Mouse (Mus musculus) testis, adult 2 months (tissue): ENCODE data around the gene Micu1. TPM values are rescaled to one million over a fixed set of nuclear protein-coding genes. Genes with fewer than 3 reads are reported as not detected.

Source experiments
- H3K27ac ChIP-seq: fragments of 200-500 bp; 2 replicates; pipeline ENCODE4 v1.5.1; 2012; ENCODE audit warnings: low read depth, low read length; ENCODE audit not compliant: control insufficient read depth, insufficient read depth
- H3K27me3 ChIP-seq: fragments of 200-500 bp; 2 replicates; pipeline ENCODE4 v1.6.1; 2012; ENCODE audit warnings: mild to moderate bottlenecking, low read length, moderate library complexity; ENCODE audit not compliant: control insufficient read depth, insufficient read depth
- H3K36me3 ChIP-seq: fragments of 200-500 bp; 2 replicates; pipeline ENCODE4 v1.6.1; 2012; ENCODE audit warnings: mild to moderate bottlenecking, low read length; ENCODE audit not compliant: control insufficient read depth, insufficient read depth
- H3K4me1 ChIP-seq: fragments of 200-500 bp; 2 replicates; pipeline ENCODE4 v1.6.1; 2012; ENCODE audit warnings: low read length; ENCODE audit not compliant: control insufficient read depth, insufficient read depth
- H3K4me3 ChIP-seq: fragments of 200-500 bp; 2 replicates; pipeline ENCODE4 v1.5.1; 2012; ENCODE audit warnings: low read depth, mild to moderate bottlenecking, low read length, moderate library complexity, mixed read lengths; ENCODE audit not compliant: control insufficient read depth
- CTCF ChIP-seq: fragments of 200-500 bp; IDR thresholded peaks from 2 replicates; pipeline ENCODE4 v1.5.1; 2012; ENCODE audit warnings: low read depth, mild to moderate bottlenecking, inconsistent platforms, low read length, moderate library complexity; ENCODE audit not compliant: control insufficient read depth, insufficient read depth, insufficient replicate concordance
- POLR2A ChIP-seq: fragments of 200-500 bp; IDR thresholded peaks from 2 replicates; pipeline ENCODE4 v1.6.1; 2012; ENCODE audit warnings: low read depth, mild to moderate bottlenecking, inconsistent platforms, low read length, moderate library complexity; ENCODE audit not compliant: control insufficient read depth
- polyA plus RNA-seq: library from polyadenylated mRNA; depleted of rRNA; stranded (reverse); fragments of >200 nt; gene quantifications from 2 replicates; pipeline ENCODE4 v1.2.3, GENCODE M21; 2012

The Micu1 gene
- polyA plus RNA-seq, 1 experiment: 33.6 TPM

DNA sequence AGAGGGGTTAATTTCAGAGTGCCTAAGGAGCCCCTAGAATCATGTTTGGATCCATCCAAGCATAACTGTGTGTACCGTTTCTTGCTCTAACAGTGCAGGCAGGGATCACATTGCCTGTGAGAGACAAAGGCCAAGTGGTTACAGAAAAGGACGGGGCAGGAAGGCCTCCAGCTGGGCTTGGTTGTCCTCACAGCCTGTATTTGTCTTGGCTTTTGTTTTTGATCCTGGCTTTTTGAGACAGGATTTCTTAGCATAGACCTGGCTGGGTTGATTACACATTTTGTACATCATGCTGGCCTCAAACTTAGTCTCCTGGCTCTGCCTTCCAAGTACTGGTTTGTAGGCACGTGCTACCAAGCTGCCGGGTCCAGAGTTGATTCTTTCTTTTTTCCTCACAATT lies 93.6 kb downstream of the Micu1 start:
- TF ChIP-seq POLR2A: no peak
- no peak for TF ChIP-seq CTCF
- no peak overlapping the region for H3K27ac ChIP-seq
- no peaks in the 10 kb centered on the region for H3K27me3 ChIP-seq

DNA sequence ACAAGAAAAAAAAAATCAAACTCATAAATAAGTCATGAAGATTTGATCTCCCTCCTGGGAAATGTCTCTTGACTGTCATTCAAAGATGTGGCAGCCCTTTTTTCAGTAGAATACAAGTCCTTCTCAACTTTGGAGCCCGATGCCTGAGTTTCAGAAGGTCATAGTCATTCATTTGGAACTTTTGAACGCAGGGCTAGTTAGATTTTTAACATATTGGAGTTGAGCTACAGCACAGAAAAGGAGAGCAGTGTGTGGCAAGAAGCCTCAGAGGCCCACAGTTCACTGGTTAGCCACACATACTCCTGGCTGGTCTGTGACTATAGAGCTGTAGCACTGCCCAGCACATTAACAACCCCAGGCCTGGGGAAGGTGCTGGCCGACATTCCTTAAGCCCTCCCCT lies 96.1 kb downstream of the Micu1 start:
- no peak for TF ChIP-seq CTCF
- TF ChIP-seq POLR2A: no peak
- Histone ChIP-seq H3K4me1 (no peaks in the 10 kb centered on the region; the same call in 1 of the 2 replicates), H3K4me3 (no peak overlapping the region), H3K27ac (no peak overlapping the region), H3K36me3 (no peaks in the 10 kb centered on the region), H3K27me3 (no peaks in the 10 kb centered on the region)

More for the DNA sequence above, 93.6 kb downstream of the Micu1 start:
- H3K4me3 ChIP-seq: no peak overlapping the region
- no peaks in the 10 kb centered on the region for H3K36me3 ChIP-seq
- H3K4me1 ChIP-seq: no peaks in the 10 kb centered on the region; the same call in 1 of the 2 replicates

DNA sequence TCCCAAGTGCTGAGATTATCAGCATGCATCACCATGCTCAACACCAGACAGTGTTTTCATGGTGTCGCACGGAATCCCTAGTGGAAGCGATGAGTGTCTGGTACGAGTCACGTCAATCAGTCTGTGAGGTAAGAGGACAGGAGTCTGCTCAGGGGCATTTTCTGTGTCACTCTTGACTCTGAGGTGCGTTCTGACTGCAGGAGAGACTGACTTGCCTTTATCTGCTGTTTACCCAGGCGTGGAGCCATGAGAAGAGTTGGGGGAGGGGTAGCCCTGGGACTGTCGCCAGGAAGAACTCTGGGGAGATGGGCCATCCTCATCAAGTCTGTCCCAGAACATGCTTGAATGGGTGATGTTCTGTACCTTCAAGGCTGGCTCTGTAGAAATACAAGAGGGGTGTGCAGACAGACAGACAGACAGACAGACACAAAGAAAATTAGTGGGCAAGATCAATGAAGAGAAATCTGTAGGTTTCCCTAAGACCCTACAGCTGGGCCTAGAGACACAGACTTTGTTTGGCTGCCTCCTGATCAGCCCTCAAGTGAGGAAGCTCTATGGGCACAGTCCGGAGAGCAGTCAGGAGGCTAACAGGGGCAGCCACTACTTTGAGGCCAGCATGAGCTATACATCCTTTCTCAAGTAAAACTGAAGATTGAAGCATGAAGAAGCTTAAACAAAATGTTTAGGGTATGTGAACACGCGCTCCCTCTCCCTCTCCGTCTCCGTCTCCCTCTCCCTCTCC lies 97.2 kb downstream of the Micu1 start:
- Histone ChIP-seq H3K27me3 (no peaks in the 10 kb centered on the region), H3K4me3 (no peak overlapping the region), H3K4me1 (no peaks in the 10 kb centered on the region; the same call in 1 of the 2 replicates), H3K36me3 (no peaks in the 10 kb centered on the region), H3K27ac (no peak overlapping the region)
- TF ChIP-seq CTCF: no peak
- TF ChIP-seq POLR2A: no peak

DNA sequence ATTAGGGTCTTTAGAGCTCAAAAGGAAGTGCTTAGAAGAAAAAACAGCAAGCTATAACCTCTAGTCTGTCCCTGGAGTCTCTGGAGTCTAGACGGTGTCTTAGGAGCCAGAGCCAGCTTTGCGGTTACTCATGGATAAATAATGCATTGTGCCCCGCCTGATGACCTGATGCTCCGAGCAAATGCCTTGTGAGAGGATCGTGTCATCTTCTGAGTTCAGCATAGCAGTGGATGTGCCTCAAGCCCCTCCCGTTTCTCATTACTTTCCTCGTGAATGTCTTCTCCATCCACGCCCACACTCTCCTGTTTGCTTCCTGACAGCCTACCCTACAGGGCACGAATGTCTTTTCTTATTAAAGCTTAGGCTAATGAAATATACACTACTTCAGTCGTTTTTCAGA lies 97.9 kb downstream of the Micu1 start:
- Histone ChIP-seq H3K4me1 (no peaks in the 10 kb centered on the region; the same call in 1 of the 2 replicates), H3K27me3 (no peaks in the 10 kb centered on the region), H3K27ac (no peak overlapping the region), H3K36me3 (no peaks in the 10 kb centered on the region), H3K4me3 (no peak overlapping the region)
- no peak for TF ChIP-seq CTCF
- TF ChIP-seq POLR2A: no peak

DNA sequence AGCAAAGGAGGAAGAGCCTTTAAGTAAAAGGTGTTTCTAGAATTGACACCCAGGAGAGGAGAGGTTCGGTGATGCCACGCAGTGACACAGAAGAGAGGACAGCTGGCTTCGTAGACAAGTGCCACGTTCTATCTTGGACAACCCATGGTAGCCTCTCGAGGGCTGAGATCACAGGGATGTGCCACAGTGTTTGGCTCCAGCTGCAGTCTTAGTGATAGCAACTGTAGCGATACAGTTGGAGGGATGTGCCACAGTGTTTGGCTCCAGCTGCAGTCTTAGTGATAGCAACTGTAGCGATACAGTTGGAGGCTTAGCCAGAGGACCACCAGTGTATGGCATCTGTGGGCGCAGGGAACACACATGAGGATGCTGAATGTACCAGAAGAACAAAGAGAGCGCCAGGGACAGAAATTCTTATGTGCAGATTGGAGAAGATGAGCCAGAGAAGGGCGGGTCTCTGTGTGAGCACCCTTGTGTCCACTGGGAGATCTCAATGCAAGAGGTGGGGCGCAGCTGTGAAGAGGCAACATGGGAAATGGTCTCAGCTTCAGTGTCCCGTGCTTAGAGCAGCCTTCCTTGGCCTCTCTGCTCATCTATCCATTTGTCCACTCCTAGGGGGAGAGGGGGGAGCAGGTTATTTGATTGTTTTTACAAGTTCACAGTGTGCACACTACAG lies 98.7 kb downstream of the Micu1 start:
- no peaks in the 10 kb centered on the region for H3K4me1 ChIP-seq
- no peak for TF ChIP-seq CTCF
- TF ChIP-seq POLR2A: no peak
- H3K36me3 ChIP-seq: no peaks in the 10 kb centered on the region
- H3K27ac ChIP-seq: no peak overlapping the region
- H3K4me3 ChIP-seq: no peak overlapping the region
- no peaks in the 10 kb centered on the region for H3K27me3 ChIP-seq

DNA sequence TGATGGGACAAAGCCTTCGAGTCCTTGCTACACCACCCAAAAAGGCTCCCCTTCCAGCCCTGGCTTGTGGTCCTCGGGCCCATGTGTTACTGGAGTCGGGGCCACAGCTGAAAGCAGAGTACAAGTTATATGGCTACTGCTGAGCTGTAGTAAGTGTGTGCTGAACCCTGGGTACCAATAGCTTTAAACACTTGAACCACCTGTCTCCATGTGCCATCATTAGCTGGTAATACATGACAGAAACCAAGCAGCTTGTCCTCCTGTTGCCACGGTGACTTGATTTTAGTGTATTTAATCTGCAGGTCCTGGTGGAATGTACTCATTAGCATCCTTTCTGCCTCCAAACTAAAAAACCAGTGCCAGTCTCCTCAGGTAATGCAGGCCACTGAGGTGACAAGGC lies 106.4 kb downstream of the Micu1 start:
- H3K36me3 ChIP-seq: no peaks in the 10 kb centered on the region
- H3K4me1 ChIP-seq: no peaks in the 10 kb centered on the region
- H3K27me3 ChIP-seq: no peaks in the 10 kb centered on the region
- H3K27ac ChIP-seq: no peak overlapping the region
- TF ChIP-seq CTCF: no peak
- TF ChIP-seq POLR2A: no peak
- no peak overlapping the region for H3K4me3 ChIP-seq

DNA sequence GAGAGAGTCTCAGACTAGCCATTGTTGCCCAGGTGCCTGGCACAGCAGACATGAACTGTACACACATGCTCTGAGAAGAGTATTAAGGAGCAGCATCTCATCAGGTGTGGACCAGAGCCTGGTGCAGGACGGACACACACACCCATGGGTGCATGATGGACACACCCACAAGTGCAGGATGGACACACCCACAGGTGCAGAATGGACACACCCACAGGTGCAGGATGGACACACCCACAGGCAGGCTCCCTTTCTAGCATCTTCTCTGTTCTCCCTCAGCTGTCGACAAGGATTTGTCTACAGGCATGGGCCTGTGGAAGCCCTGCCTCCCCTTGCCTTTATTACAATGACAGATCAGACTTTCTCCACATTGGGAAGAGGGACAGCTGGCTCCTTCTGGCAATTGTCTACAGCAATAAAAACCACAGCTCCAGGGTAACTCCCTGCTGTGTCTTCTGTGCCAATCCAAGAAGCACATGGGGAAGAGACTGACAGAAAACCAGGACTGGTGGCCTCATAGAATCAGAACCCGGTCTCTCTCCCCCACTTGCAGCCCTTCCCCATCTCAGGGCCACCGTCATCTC lies 107.8 kb downstream of the Micu1 start:
- TF ChIP-seq CTCF (no peak), POLR2A (no peak)
- no peak overlapping the region for H3K4me3 ChIP-seq
- no peaks in the 10 kb centered on the region for H3K36me3 ChIP-seq
- no peaks in the 10 kb centered on the region; the same call in 1 of the 2 replicates for H3K4me1 ChIP-seq
- H3K27ac ChIP-seq: no peak overlapping the region
- H3K27me3 ChIP-seq: no peaks in the 10 kb centered on the region
